Mouse (Mus musculus): ENCODE measurements at regions not wholly inside any gene's neighbourhood (a gene's known extent, or its start where the extent isn't known, plus 50 kb on each side); places are given as distances from the start of the nearest gene placed in this dataset.

DNA sequence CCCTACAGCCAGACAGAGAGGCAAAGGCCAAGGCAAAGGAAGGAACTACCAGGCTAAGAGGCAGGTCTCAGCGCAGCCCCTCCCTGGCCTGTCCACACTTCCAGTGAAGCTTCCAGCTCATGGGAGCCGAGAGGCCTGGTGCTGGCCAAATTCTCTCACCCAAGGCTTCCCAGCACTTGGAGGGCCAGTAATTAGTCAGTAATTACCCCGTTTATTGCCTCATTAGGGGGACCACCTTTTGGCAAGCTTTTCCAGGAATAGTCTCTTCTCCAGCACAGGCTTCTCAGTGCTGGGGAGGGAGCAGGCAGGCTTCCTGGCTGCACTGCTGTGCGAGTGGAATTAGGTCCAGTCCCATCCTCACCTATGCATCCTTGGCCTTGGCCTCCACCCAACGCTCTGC is 252.8 kb upstream of the Nxpe4 start:
- DNase-seq (ENCODE audit: low spot score in 2 of 2): no peak

DNA sequence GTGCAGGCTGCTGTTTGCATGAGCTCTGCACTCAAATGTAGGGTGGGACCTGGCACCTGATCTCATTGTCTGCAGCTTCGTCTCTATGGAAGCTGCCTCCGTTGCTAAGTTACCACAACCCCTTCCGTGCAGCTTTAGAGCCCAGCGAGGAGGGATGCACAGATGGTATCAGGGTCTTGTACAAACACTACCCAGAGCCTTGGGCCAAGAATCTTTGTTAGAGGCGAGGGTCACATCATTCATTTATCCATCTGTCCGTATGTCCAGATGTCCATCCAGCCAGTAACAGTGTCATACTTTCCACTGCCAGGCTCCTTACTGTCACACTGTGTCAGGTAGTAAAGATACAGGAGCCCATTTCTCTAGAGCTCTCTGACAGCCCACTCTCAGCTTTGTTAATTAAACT is 251.3 kb upstream of the Nxpe4 start:
- DNase-seq (ENCODE audit: low spot score in 2 of 2): peak; percentile 29 to 56

DNA sequence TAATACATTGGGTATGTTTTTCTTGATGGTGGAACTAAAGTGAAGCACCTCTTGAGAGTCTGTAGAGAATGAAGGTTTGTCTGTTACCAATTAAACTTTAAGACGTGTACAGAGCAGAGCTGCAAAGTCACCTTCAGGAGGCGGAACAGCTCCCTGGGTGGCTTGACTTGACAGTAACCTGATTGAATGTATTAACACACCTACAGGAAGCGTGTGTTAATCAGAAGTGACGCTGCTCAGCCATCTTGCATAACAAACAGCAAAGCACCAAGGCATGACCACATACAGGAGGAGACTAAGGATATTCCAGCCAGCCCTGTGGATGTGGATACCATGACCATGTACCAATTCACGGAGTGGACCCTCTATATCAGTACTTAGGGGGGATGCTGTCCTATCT is 249.0 kb upstream of the Nxpe4 start:
- DNase-seq (ENCODE audit: low spot score in 2 of 2): no peak

DNA sequence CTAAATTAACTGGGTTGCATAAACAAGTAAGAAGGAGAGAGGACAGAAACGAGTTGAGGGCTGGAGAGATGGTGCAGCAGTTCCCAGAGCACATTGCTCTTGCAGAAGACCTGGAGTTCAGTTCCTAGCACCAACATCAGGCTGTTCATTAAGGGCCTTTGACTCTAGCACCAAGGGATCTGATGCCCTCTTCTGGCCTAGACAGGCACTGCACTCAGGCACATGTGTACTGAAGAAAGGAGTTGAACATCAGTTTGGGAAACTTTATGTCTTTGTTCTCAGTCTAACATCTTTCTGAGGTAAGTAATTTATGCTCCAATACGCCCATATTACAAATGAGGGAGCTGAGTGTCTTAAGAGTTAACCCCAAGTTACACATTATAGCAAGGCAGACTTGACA is 226.5 kb upstream of the Nxpe4 start:
- no peak for DNase-seq (ENCODE audit: low spot score in 2 of 2)

DNA sequence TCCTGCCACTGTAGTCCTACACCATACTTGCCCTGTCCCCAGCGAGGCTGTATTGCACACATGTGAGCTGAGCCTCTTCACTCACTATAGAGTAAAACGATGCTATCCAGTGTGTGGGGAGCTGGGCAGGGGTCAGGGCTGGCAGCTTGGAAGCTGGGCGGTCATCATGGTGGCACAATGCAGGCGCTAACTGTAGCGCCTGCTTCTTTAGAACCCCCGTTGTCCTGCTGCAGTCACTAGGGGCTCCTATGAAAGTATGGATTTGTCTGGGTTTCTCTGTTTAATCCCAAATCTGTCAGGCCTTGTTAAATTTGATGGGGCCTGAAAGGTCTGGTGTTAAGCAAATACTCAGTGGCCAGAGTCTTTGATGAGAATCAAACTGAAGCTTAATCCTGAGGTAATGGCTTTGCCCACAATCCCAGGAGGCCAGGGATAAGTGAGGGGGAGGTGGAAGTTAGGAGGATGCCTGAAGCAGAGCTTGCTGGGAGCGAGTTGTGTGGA is 225.8 kb upstream of the Nxpe4 start:
- no peak for DNase-seq (ENCODE audit: low spot score in 2 of 2)

DNA sequence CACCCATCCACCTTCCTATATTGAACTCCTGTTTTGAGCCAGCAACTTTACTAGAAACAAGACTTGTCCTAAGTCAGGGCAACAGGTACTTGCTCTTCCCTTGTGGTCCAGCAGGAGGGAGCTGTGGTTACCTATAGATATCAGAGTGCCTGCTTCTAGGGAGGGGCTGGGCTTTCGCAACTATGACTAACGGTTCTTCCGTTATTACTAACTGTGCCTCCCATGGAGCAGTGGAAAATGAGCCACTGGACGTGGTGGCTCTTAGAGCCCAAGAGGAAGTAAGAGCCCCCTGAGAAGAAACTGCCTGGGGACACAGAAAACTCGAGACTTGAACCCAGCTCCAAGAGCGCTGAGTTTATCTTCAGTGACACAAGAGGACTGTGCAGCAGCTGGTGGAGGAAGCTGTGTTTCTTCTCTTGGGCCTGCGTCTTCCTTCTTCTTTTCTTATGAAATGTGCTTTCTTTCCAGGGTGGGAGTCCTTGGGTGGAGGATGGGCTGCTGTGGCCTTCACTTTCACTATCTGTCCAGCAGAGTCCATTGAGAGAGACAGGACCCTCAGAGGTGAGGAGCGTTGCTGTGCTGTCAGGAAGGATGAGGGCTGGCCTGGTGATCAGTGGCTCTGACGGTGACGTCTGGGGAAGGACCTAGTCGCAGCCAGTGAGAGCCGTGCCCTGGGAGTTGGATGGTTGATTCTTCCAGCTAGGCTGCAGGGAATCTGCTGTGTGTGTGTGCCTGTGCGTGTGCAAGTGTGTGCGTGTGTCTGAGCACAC is 222.7 kb upstream of the Nxpe4 start:
- DNase-seq (ENCODE audit: low spot score in 2 of 2): no peak

DNA sequence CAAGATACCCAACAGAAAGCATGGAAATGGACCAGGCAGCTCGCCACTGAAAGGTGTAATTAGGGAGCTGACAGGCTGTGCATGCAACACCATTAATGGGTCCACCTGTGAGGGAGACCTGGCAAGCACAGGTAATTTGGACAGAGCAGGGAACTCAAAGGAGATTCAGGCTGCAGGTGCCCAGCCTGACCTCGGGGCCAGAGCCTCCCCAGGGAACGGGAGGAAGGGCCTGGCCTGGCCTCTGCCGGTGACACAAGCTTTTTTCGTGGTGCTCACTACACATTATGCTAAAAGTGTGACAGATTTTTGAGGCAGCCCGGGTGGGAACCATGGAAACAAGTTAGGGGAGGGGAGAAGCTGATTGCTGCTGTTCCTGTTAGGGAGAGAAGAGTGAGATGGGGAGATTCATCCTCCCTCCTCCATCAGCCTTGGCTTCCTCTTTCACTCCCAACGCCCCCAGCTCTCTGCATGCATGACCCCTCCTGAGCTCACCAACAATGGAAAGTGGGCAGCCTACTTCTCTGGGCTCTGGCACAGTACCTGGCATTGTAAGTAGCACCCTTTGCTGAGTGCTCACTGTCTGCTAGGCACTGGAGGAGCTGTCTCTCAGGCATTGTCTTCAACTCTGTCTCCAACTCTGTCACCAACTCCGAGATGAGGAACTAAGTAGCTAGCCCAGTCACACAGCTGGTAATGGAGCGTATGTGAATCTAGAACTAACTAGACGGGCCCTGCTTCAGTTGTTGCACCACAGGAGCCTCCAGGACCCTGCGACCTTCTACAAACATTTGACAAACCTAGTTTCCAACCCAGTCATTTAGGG is 218.9 kb upstream of the Nxpe4 start:
- DNase-seq (ENCODE audit: low spot score in 2 of 2): peak; percentile 34 to 45

DNA sequence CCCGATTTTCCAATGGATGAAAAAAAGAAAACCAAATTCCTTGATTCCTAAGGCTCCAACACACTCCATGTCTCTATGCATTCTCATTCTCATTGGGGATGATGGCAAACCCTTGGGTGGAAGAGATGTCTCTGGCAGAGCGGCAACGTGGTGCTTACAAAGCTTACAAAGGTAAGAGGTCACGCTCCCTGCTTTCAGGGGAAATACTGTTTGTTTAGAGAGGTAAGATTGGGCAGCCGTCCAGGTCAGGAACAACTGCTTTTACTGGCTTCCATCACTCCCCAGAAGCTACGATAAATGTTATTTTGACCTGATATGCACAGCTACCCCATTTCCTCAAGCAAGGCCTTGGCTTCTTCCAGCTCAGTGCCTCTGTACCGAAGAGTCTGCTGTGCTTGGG is 215.6 kb upstream of the Nxpe4 start:
- DNase-seq (ENCODE audit: low spot score in 2 of 2): no peak

DNA sequence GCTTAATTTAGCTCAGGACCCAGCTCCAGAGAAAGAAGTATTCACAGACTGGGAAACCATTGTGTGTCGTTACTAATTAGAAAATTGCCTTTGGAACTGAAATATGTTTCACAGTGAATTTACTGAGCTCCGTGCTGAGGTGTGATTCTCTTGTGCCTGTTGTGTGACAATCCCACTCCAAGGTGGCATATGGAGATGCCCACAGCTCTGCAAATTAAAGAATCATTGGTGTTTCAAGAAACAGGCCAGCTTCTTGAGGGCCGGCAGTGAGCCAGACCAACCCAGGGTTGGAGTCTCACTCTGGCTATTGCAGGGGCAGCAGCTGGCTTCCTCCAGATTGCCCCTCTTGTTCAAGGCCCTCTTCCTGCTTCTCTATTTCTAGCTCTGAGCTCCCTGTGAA is 203.9 kb upstream of the Nxpe4 start:
- DNase-seq (ENCODE audit: low spot score in 2 of 2): peak; percentile 34 to 70

DNA sequence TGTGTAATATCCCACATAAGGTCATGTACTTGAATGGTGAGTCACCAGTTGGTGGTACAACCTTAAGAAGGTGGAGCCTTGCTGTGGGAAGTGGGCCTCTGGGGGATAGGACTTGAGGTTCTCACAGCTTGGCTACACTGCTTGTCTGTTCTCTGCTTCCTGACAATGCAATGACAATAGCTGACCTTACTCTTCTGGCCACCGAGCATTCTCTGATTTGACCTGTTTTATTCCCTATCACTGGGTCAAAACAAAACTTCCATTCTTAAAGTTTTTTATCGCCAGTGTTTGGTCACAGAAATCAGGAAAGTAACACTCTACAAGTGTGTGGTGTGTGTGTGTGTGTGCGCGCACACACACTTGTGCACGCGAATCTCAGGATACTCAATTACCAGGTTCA is 203.0 kb upstream of the Nxpe4 start:
- DNase-seq (ENCODE audit: low spot score in 2 of 2): no peak

DNA sequence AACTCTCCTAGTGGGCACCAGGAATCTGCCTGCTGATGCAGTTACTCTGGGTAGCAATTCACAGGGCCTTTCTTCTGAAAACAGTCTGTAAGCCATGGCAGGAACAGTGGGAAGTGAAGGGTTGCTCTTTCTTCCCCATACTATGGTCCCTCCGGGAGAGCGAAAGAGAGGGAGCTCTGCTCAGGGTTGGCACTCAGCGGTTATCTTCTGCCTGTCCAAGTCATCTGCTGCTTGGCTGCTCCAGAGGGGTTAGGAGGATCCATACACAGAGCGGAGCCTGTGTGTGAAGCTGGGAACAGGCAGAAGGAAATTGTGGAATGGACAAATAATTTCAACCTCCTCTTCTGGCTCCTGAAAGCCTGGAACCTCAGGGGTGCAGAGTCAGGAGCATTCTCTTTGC is 200.6 kb upstream of the Nxpe4 start:
- DNase-seq (ENCODE audit: low spot score in 2 of 2): no peak

DNA sequence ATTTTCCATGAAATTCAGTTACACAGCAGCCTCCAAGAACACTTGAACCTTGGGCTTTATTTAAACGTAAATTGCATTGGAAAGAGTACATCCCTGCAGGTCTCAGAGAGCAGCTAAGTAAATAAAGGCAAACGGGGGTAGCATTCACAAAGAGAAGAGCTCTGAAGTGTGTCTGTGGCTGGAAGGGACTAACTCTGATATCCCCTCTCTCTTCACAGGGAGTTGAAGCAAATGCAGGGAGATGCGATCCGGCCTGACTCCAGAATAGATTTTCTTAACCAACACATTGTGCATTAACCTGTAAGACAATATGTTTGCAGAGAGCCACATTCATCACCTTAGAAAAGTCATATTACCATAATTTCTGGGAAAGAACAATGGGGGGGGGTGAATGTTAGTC is 199.7 kb upstream of the Nxpe4 start:
- DNase-seq (ENCODE audit: low spot score in 2 of 2): no peak

DNA sequence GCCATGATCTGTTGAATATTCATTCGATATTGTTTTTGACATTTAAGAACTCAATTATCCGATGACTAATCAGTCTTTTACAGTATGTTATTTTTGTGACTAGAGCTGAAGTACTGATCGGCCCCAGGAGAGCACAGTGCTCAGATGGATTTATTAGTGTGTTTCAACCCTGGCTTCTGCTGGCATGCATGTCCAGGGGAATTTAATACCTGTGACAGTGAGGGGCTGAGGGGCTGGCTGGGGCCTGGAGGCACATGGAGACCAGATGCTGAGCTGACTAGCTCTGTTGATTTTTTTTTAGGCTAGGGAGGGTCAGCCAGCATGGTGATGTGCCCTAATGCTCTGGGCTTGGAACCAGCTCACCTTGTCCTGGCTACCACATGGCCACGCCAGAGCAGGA is 199.2 kb upstream of the Nxpe4 start:
- DNase-seq (ENCODE audit: low spot score in 2 of 2): no peak

DNA sequence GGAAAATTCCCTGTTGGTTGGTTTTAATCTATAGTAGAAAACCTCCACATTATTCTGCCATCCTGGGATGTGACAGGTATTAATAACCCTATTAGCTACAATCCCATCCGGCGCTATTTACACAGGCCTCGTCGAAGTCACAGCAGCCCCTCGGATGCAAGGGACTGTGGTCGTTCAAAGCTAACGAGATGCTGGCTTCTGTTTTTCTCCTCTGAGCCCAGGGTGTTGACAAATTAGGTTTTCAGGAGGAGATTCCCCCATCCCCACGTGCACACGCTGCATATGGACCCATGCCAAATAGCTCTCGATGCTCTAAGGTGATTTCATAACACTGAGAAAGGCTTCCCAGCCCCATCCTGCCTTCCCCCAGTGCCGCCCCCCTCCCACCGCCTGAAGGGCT is 188.7 kb upstream of the Nxpe4 start:
- no peak for DNase-seq (ENCODE audit: low spot score in 2 of 2)

DNA sequence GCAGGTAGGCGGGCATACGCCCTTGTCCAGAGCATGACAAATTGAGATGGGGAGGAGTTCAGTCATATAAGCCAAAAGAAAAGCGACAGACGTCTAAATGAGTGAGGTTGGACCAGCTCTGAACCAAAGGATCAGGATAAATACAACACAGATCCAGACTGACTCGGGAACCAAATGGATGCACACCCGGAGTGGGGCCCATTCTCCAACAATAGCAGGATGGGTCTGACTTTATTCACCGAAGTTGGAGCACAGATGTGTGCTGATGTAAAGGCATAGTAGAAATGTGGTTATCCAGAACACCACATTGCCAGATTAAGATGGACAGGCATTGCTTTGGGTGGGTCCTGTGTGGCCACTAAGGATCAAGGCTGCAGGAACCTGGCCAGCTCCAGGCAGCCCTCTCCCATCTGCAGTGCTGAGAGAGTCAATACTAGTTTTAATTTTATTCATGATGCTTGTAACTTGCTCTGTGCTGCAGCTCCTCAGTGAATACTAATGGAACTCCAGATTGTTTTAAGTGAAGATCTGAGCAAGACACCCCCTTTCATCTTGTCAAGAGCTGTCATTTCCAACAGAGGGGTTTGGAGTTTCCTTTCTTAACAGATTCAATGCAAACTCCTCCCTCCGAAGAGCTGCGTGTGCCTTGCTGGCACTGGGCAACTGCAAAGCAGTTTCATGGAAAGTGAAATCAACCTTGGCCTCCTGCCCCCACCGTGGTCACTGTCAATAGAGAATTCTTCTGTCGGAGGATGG is 176.3 kb upstream of the Nxpe4 start:
- no peak for DNase-seq (ENCODE audit: low spot score in 2 of 2)

DNA sequence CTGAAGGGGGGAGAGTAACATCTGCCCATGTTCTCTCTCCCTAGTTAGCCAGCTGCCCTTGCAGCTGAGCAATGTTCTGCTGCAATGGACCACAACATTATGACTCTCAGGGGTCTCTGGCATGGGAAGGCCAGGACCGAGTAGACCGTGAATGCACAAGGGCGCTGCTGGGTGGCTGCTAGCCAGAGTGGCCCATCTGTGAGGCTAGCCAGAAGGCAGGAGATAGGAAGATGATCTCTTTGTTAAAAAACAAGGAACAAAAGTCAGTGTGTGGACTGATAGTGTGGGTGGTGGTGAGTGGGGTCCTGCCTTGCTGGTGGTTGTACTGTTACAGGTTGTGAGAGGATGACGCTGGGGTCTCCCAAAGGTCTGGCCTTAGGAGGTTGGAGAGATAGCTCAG is 174.6 kb upstream of the Nxpe4 start:
- no peak for DNase-seq (ENCODE audit: low spot score in 2 of 2)

DNA sequence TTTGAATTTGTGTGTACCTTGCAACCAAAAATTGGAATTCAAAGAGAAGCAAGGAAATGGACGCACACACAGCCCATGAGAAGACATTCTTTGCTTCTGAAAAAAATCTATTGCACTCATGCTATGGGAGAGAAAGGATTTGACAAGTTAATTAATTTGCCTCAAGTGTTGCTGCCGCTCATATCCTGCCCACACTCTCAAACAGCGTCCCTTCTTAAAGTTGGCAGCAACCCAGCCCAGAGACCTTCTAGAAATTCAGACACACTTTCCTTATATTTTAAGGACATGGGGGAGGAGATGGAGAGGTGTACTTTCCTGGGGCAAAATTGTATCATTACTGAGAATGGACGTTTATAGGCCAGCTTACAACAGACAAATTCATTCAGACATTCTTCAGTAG is 167.2 kb upstream of the Nxpe4 start:
- peak in 1 of 2 experiments; percentile 22 for DNase-seq (ENCODE audit: low spot score in 2 of 2)

DNA sequence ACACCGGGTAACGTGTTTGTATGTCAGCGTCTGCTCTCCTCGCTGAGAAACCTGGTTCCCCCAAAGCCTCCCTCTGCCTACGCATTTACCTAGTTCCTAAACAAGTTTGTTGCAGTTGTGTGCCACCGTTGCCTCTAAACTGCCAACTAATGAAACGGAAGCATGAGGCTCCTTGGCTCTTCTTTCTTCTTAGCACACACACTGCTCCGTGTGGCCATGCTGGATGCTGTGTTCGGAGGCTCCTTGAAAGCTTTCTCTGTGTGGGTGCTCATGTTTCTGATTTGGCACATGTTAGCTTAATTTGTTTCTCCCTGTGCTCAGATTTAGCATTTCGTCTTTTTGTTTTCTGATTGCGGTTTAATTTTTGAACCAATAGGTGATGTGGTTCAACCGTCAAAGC is 162.2 kb upstream of the Nxpe4 start:
- peak; percentile 13 to 17 for DNase-seq (ENCODE audit: low spot score in 2 of 2)

DNA sequence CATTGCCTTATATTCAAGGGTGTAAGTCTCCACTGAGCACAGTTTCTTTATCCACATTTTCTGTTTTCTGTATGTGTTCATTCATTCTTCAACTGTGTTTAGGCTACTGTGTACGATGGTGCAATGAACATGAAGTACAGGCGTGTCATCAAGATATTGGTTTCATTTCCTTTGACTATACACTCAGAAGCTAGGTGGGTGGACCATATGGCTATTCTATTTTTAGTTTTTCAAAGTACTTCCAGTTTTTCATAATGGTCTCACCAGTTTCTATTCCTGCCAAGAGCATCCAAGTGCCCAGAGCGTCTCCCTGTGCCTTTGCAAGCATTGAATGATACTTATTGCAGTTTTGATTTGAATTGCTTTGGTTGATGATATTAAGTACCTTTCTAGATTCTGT is 132.8 kb upstream of the Nxpe4 start:
- DNase-seq (ENCODE audit: low spot score in 2 of 2): peak in 1 of 2 experiments; percentile 28

DNA sequence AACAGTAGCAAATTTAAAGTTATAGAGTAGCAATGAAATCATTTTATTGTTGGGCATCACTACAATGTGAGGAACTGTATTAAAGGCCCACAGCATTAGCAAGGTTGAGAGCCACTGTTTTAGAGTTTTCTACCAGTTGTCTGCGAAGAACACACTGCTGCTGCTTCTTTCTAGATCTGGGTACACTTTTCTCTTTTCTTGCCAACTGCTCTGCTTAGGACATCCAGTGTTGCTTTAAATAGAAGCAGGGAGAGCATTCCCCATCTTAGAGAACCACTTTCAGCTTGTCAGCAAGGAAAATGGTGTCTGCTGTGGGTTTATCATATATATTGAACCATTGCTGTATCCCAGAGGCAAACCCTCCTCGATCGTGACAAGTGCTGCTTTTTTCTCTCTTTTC is 131.0 kb upstream of the Nxpe4 start:
- peak in 1 of 2 experiments; percentile 10 for DNase-seq (ENCODE audit: low spot score in 2 of 2)

DNA sequence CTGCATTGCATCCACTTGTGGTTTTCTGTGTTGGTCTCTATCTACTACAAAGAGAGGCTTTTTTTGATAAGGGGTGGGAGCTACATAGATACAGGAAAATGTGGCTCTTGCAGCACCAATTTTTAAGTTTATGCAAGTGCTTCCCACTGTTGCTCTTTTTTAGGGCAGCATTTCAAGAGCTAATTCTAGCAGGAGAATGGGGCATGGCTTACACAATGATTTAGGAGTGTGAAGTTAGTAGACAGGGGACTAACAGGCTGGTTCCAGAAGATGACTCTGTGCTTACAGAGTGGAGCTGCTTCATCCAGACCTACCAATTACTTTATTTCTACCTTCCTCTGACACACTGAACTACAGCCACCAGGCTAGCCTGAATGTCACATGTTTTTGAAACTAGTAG is 125.9 kb upstream of the Nxpe4 start:
- peak in 1 of 2 experiments; percentile 9 for DNase-seq (ENCODE audit: low spot score in 2 of 2)

DNA sequence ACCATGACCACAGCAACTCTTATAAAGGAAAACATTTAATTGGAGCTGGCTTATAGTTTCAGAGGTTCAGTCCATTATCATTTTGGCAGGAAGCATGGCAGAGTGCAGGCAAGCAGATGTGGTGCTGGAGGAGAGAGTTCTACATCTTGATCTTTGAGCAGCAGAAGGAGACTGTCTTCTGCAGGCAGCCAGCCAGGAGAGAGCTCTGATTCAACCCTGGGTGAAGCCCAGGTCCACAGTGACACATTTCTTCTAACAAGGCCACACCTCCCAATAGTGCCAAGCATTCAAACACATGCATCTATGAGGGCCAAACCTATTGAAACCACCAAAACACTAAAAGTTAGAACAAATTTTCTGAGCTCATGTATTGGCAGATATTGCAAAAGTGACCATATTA is 117.0 kb upstream of the Nxpe4 start:
- no peak for DNase-seq (ENCODE audit: low spot score in 2 of 2)
